Mouse (Mus musculus): Measurements from ENCODE around the gene Atp5h. TPM values are rescaled to one million over a fixed set of nuclear protein-coding genes. Genes with fewer than 3 reads are reported as not detected.

The Atp5h gene
- polyA plus RNA-seq, 2 experiments from 2014 or later, result 705 to 855 TPM

- ATAC-seq, result no peak
These were observed 53.6 kb downstream of the Atp5h start for GRCm38 (mm10) chr11:115366039-115366705.

Other genes starting within 250 kb of the Atp5h start
- 10 to 100 TPM in 1 of 2 experiments, 1 to 10 TPM in 1; 9.3 to 11.9 TPM for gene Tmem104, start 232.5 kb downstream of the Atp5h start, polyA plus RNA-seq (2017; shearing (Covaris generic))
- 10 to 100 TPM; 14.0 to 14.6 TPM for gene Nat9, start 232.1 kb downstream of the Atp5h start, polyA plus RNA-seq (2017; shearing (Covaris generic))
- not detected for gene Grin2c, start 152.7 kb downstream of the Atp5h start, polyA plus RNA-seq (2017; shearing (Covaris generic))
- gene Fdxr, start 142.9 kb downstream of the Atp5h start, polyA plus RNA-seq (2017; shearing (Covaris generic)), result 10 to 100 TPM; 18.4 to 26.6 TPM
- gene Fads6, start 122.3 kb downstream of the Atp5h start, polyA plus RNA-seq (2017; shearing (Covaris generic)), result under 1 TPM; 0.56 to 0.57 TPM
- not detected for gene Otop2, start 112.8 kb downstream of the Atp5h start, polyA plus RNA-seq (2017; shearing (Covaris generic))
- not detected for gene Ush1g, start 97.9 kb downstream of the Atp5h start, polyA plus RNA-seq (2017; shearing (Covaris generic))
- under 1 TPM in 1 of 2 experiments, not detected in 1; 0.13 TPM for gene Otop3, start 85.2 kb downstream of the Atp5h start, polyA plus RNA-seq (2017; shearing (Covaris generic))
- gene Hid1, start 52.2 kb downstream of the Atp5h start, polyA plus RNA-seq (2017; shearing (Covaris generic)), result 1 to 10 TPM; 2.6 to 3.2 TPM
- under 1 TPM in 1 of 2 experiments, not detected in 1; 0.12 TPM for gene Cdr2l, start 38.0 kb downstream of the Atp5h start, polyA plus RNA-seq (2017; shearing (Covaris generic))
- 100 to 1,000 TPM; 206 to 214 TPM for gene Mrpl58, start 16.2 kb downstream of the Atp5h start, polyA plus RNA-seq (2017; shearing (Covaris generic))
- 10 to 100 TPM in 1 of 2 experiments, 1 to 10 TPM in 1; 6.9 to 12.2 TPM for gene Kctd2, start 166 bp upstream of the Atp5h start, polyA plus RNA-seq (2017; shearing (Covaris generic))
- not detected for gene Trim80, start 20.6 kb upstream of the Atp5h start, polyA plus RNA-seq (2017; shearing (Covaris generic))
- 1 to 10 TPM; 2.9 to 3.1 TPM for gene Slc16a5, start 42.5 kb upstream of the Atp5h start, polyA plus RNA-seq (2017; shearing (Covaris generic))
- 10 to 100 TPM; 49.9 to 59.3 TPM for gene Armc7, start 55.7 kb upstream of the Atp5h start, polyA plus RNA-seq (2017; shearing (Covaris generic))
- gene Nt5c, start 71.9 kb upstream of the Atp5h start, polyA plus RNA-seq (2017; shearing (Covaris generic)), result 100 to 1,000 TPM; 287 to 293 TPM
- 100 to 1,000 TPM; 506 to 510 TPM for gene Jpt1, start 94.4 kb upstream of the Atp5h start, polyA plus RNA-seq (2017; shearing (Covaris generic))
- gene Sumo2, start 116.3 kb upstream of the Atp5h start, polyA plus RNA-seq (2017; shearing (Covaris generic)), result 100 to 1,000 TPM; 724 to 797 TPM
- gene Nup85, start 144.5 kb upstream of the Atp5h start, polyA plus RNA-seq (2017; shearing (Covaris generic)), result 10 to 100 TPM; 36.8 to 39.0 TPM
- 10 to 100 TPM; 28.2 to 29.8 TPM for gene Mrps7, start 184.0 kb upstream of the Atp5h start, polyA plus RNA-seq (2017; shearing (Covaris generic))
- gene Gga3, start 184.1 kb upstream of the Atp5h start, polyA plus RNA-seq (2017; shearing (Covaris generic)), result 10 to 100 TPM; 23.1 to 26.5 TPM
- 100 to 1,000 TPM; 230 to 231 TPM for gene Mif4gd, start 193.0 kb upstream of the Atp5h start, polyA plus RNA-seq (2017; shearing (Covaris generic))
- 10 to 100 TPM; 68.7 to 90.3 TPM for gene Slc25a19, start 208.3 kb upstream of the Atp5h start, polyA plus RNA-seq (2017; shearing (Covaris generic))